Mouse (Mus musculus): ENCODE data around the gene 1700012B09Rik. TPM values are rescaled to one million over a fixed set of nuclear protein-coding genes. Genes with fewer than 3 reads are reported as not detected.

The 1700012B09Rik gene
- polyA plus RNA-seq, 1 experiment from 2014 or later, result not detected

DNA sequence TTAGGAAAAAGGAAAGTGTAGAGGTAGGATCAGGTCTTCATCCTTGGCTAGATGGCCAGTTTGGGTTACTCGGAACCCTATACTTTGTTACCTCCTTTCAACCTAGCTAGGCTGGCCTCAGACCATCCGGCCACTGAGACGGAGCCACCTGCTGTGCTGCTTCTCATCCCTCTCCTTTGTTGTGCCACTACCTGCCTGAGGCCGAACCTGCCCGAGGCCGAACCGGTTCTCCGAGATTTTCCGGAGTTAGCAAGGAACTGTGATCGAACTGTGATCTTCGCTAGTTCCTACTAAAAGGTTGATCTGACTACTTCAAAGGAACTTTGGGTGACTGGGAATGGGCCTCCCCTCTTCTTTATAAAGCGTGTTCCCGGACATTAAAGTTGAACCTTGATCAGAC lies 7.5 kb upstream of the 1700012B09Rik start:
- 67% methylated on average over 13 of the region's 13 CpGs for WGBS (ENCODE audit: insufficient replicate concordance)
- TF ChIP-seq CTCF (IDR thresholded peaks at IDR 0.05; ENCODE audit: low read depth), result no peak
- TF ChIP-seq EP300 (IDR thresholded peaks at IDR 0.05; ENCODE audit: low read depth), result no peak
- H3K36me3 ChIP-seq (replicated peaks; ENCODE audit: insufficient read depth, low read length), result peaks cover 16% of the 10 kb centered on the region

DNA sequence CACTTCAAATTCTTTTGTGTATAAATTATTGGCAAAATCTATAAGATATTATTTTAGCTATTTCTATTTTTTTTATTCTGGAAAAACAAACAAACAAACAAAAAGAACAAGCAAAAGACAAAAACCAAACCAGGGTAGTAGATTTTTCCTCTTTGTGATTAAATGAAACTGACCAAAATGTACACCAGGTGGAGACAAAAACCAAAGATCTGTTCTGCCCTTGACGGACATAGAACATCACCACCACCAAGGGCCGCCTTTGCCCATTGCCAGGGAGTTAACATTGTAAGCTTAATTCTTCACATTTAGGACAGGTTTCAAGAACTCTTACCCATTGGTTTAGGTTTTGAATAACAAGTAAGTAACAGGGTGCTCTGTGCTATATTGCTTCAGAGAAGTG lies 3.0 kb upstream of the 1700012B09Rik start:
- H3K4me2 ChIP-seq (ENCODE audit: low read depth, low read length), result no peak overlapping the region
- peak; percentile 46 for TF ChIP-seq CTCF (IDR thresholded peaks at IDR 0.05; ENCODE audit: low read depth)
- no peak for TF ChIP-seq EP300 (IDR thresholded peaks at IDR 0.05; ENCODE audit: low read depth)
- no peak overlapping the region for H3K9ac ChIP-seq (replicated peaks)
- no peaks in the 10 kb centered on the region for H3K9me3 ChIP-seq (ENCODE audit: low read length)
- H3K27me3 ChIP-seq (ENCODE audit: insufficient read depth, low read length), result peaks cover under 1% of the 10 kb centered on the region; the same call in 1 of the 2 replicates
- DNase-seq (no peak), ATAC-seq (no peak)
- no peak overlapping the region for H3K4me3 ChIP-seq (ENCODE audit: low read depth, low read length)
- no peaks in the 10 kb centered on the region for H3K4me1 ChIP-seq (ENCODE audit: insufficient read depth)
- H3K27ac ChIP-seq (ENCODE audit: low read depth), result no peak overlapping the region
- H3K36me3 ChIP-seq (replicated peaks; ENCODE audit: insufficient read depth, low read length), result no peaks in the 10 kb centered on the region
- WGBS (ENCODE audit: insufficient replicate concordance), result 38% methylated on average over 2 of the region's 2 CpGs

More for the DNA sequence above, 7.5 kb upstream of the 1700012B09Rik start:
- ATAC-seq (no peak), DNase-seq (no peak)
- no peak overlapping the region for H3K9ac ChIP-seq (replicated peaks)
- no peaks in the 10 kb centered on the region for H3K9me3 ChIP-seq (ENCODE audit: low read length)
- H3K4me3 ChIP-seq (ENCODE audit: low read depth, low read length), result no peak overlapping the region
- no peak overlapping the region for H3K27ac ChIP-seq (ENCODE audit: low read depth)
- no peaks in the 10 kb centered on the region for H3K4me1 ChIP-seq (ENCODE audit: insufficient read depth)
- no peak overlapping the region for H3K4me2 ChIP-seq (ENCODE audit: low read depth, low read length)
- no peaks in the 10 kb centered on the region for H3K27me3 ChIP-seq (ENCODE audit: insufficient read depth, low read length)

DNA sequence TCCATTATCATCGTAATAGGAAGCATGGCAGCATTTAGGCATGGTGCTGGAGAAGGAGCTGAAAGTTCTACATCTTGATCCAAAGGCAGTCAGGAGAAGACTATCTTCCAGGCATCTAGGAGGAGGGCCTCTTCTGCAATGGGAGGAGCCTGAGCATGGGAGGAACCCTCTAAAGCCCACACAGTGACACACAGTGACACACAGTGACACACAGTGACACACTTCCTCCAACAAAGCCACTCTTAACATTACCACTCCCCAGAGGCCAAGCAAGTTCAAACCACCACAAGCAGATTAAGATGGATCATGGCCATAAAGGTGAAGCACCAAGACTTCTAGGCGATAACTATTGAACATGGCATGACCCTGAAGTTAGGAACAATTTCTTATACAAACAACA lies 1.2 kb upstream of the 1700012B09Rik start:
- Histone ChIP-seq H3K4me2 (ENCODE audit: low read depth, low read length) (no peak overlapping the region), H3K27me3 (ENCODE audit: insufficient read depth, low read length) (peaks cover 3% of the 10 kb centered on the region; the same call in 1 of the 2 replicates), H3K4me3 (ENCODE audit: low read depth, low read length) (no peak overlapping the region), H3K27ac (ENCODE audit: low read depth) (no peak overlapping the region), H3K4me1 (ENCODE audit: insufficient read depth) (no peaks in the 10 kb centered on the region), H3K9ac (replicated peaks) (no peak overlapping the region), H3K9me3 (ENCODE audit: low read length) (no peaks in the 10 kb centered on the region), H3K36me3 (replicated peaks; ENCODE audit: insufficient read depth, low read length) (no peaks in the 10 kb centered on the region)
- ATAC-seq (no peak), DNase-seq (no peak)
- 81% methylated on average over 2 of the region's 2 CpGs for WGBS (ENCODE audit: insufficient replicate concordance)
- no peak for TF ChIP-seq EP300 (IDR thresholded peaks at IDR 0.05; ENCODE audit: low read depth)
- TF ChIP-seq CTCF (IDR thresholded peaks at IDR 0.05; ENCODE audit: low read depth), result no peak

DNA sequence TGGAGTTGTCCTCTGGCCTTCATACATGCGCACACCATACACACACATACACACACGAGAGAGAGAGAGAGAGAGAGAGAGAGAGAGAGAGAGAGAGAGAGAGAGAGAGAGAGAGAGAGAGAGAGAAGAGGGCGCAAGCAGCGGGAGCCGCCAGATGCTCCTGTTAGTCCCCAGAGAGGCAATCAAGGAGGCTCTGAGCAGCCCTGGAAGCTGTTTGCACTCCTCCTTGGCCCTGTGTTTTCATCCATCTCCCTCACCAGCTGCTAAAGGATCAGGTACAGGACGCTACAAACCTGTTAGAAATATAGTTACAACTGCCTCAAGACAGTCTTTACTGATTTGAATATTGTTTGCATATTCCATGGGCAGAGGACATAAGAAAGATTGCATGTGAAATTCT lies 1.0 kb downstream of the 1700012B09Rik start:
- H3K9ac ChIP-seq (replicated peaks), result no peak overlapping the region
- H3K27me3 ChIP-seq (ENCODE audit: insufficient read depth, low read length), result peaks cover 3% of the 10 kb centered on the region; the same call in 1 of the 2 replicates
- H3K36me3 ChIP-seq (replicated peaks; ENCODE audit: insufficient read depth, low read length), result no peaks in the 10 kb centered on the region
- H3K9me3 ChIP-seq (ENCODE audit: low read length), result no peaks in the 10 kb centered on the region
- ATAC-seq (no peak), DNase-seq (no peak)
- H3K27ac ChIP-seq (ENCODE audit: low read depth), result no peak overlapping the region
- no peak overlapping the region for H3K4me2 ChIP-seq (ENCODE audit: low read depth, low read length)
- H3K4me3 ChIP-seq (ENCODE audit: low read depth, low read length), result no peak overlapping the region
- WGBS (ENCODE audit: insufficient replicate concordance), result 64% methylated on average over 5 of the region's 6 CpGs
- TF ChIP-seq EP300 (IDR thresholded peaks at IDR 0.05; ENCODE audit: low read depth), result no peak
- no peak for TF ChIP-seq CTCF (IDR thresholded peaks at IDR 0.05; ENCODE audit: low read depth)
- no peaks in the 10 kb centered on the region for H3K4me1 ChIP-seq (ENCODE audit: insufficient read depth)

DNA sequence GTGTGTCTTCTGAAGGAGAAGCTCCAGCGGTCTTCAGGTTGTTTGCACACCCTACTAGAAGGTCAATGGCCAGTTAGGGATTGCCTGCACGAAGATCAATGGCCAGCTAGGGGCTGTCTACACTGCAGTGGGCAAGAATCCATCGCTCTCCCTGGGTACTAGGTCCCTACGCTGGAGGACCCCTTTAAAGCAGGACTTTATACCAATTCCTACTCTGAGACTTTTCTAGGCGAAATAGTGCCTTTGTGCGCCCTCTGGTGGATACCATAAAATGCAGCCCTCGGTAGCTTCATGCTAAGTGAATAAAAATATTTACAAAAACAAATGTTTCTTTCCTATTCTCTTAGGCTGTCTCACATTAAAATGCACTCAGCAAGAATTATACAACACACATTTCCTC lies 6.1 kb downstream of the 1700012B09Rik start:
- Histone ChIP-seq H3K4me3 (ENCODE audit: low read depth, low read length) (no peak overlapping the region), H3K36me3 (replicated peaks; ENCODE audit: insufficient read depth, low read length) (no peaks in the 10 kb centered on the region), H3K27me3 (ENCODE audit: insufficient read depth, low read length) (peaks cover 3% of the 10 kb centered on the region; the same call in 1 of the 2 replicates), H3K4me1 (ENCODE audit: insufficient read depth) (no peaks in the 10 kb centered on the region), H3K4me2 (ENCODE audit: low read depth, low read length) (no peak overlapping the region), H3K27ac (ENCODE audit: low read depth) (no peak overlapping the region), H3K9ac (replicated peaks) (no peak overlapping the region), H3K9me3 (ENCODE audit: low read length) (no peaks in the 10 kb centered on the region)
- peak; percentile 41 for DNase-seq
- TF ChIP-seq EP300 (IDR thresholded peaks at IDR 0.05; ENCODE audit: low read depth) (no peak), CTCF (IDR thresholded peaks at IDR 0.05; ENCODE audit: low read depth) (peak; percentile 72)
- WGBS (ENCODE audit: insufficient replicate concordance), result 20% methylated on average over 7 of the region's 7 CpGs
- ATAC-seq, result no peak

DNA sequence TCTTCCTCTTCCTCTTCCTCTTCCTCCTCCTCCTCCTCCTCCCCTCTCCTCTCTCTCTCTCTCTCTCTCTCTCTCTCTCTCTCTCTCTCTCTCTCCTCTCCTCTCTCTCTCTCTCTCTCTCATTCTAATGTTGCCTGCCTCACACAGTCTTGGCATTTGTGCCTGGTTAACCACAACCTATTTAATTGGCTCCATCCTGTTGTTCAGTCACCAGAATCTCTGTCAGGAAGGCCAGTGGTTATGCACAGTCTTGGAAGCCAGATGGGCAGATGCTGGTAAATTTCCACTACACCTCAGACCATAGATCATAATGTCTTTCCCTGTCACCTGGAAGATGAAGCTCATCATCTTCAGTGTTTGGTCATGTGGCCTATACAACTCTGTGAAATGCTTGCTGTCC lies 11.6 kb downstream of the 1700012B09Rik start:
- DNase-seq, result no peak
- H3K4me3 ChIP-seq (ENCODE audit: low read depth, low read length), result no peak overlapping the region
- H3K27me3 ChIP-seq (ENCODE audit: insufficient read depth, low read length), result no peaks in the 10 kb centered on the region
- H3K9me3 ChIP-seq (ENCODE audit: low read length), result no peaks in the 10 kb centered on the region
- ATAC-seq, result no peak
- no peak overlapping the region for H3K9ac ChIP-seq (replicated peaks)
- TF ChIP-seq EP300 (IDR thresholded peaks at IDR 0.05; ENCODE audit: low read depth), result no peak
- no peak for TF ChIP-seq CTCF (IDR thresholded peaks at IDR 0.05; ENCODE audit: low read depth)
- H3K36me3 ChIP-seq (replicated peaks; ENCODE audit: insufficient read depth, low read length), result no peaks in the 10 kb centered on the region
- H3K4me1 ChIP-seq (ENCODE audit: insufficient read depth), result no peaks in the 10 kb centered on the region
- no peak overlapping the region for H3K4me2 ChIP-seq (ENCODE audit: low read depth, low read length)
- no peak overlapping the region for H3K27ac ChIP-seq (ENCODE audit: low read depth)

DNA sequence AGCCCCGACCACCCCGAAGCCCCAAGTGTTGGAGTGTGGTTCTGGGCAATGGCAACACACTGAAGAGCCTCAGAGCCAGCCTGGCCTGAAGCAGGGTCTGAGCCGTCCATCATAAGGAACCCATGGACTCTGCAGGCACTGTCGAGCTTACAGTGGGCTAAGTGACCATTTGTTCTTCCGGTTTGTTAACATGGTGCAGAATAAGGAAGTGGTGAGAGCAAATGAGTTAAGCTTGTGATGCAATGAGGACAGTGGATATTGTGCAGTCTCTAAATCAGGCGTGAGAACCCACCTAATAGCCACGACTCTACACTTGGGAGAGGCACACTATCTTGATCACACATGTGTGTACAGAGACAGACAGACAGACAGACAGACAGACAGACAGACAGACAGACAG lies 12.2 kb downstream of the 1700012B09Rik start:
- Histone ChIP-seq H3K36me3 (replicated peaks; ENCODE audit: insufficient read depth, low read length) (no peaks in the 10 kb centered on the region), H3K9ac (replicated peaks) (no peak overlapping the region), H3K4me2 (ENCODE audit: low read depth, low read length) (no peak overlapping the region), H3K4me1 (ENCODE audit: insufficient read depth) (no peaks in the 10 kb centered on the region; the same call in 1 of the 2 replicates), H3K9me3 (ENCODE audit: low read length) (no peaks in the 10 kb centered on the region), H3K27me3 (ENCODE audit: insufficient read depth, low read length) (no peaks in the 10 kb centered on the region), H3K27ac (ENCODE audit: low read depth) (no peak overlapping the region), H3K4me3 (ENCODE audit: low read depth, low read length) (no peak overlapping the region)
- WGBS (ENCODE audit: insufficient replicate concordance), result 38% methylated on average over 7 of the region's 7 CpGs
- DNase-seq, result no peak
- no peak for TF ChIP-seq CTCF (IDR thresholded peaks at IDR 0.05; ENCODE audit: low read depth)
- no peak for TF ChIP-seq EP300 (IDR thresholded peaks at IDR 0.05; ENCODE audit: low read depth)
- ATAC-seq, result peak; percentile 66
